Mouse (Mus musculus): ENCODE measurements around the gene Lmo2. TPM values are rescaled to one million over a fixed set of nuclear protein-coding genes. Genes with fewer than 3 reads are reported as not detected.

Gene Lmo2
- total RNA-seq (2017), result 803 and 858 TPM in 2 replicates

DNA sequence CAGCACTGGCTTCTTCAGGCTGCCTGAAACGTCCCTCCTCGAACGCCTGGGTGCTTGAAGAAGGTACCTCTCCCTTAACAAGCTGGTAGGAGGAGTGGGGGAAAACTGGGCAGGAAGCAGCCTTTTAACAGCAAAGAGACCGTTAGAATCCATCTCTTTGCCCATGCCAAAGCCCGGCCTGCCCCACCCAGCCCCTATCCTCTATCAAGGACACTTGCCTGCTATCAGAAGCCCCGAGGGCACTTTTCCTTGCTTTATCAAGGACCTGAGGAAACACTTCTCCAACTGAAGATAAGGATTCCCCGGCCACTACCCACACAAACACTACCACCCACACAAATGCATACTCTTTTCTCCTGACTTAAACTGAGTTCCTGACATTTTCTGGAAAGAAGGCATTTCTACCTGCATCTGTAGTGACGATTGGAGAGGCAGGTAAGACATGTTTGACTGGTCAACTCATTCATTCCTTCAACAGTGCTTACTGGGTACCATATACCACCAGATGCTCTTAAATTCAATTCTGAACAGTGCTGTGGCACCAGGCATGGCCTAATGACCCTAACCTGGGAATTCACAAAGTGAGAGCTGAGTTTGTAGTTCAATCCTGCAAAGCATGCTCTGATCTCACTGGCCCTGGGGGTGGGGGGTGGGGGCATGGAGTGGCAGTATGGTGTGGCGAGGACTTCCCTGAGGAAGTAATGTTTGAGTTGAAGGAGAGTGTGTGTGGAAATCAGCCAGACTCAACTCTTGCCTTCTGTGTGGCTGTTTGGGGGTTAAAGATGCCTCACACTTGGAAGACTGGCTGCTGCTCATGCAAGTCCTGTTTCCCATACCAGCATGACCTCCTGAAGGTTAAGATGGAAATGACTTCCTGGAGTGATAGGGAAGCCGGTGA, at the start of gene Lmo2:
Lmo2 (plus strand) TSS at position 338 of the 898 bp plus-strand sequence.
- ATAC-seq (replicated peaks in 1 of 2; ENCODE audit: insufficient read depth in 1 of 2, low FRiP score in 2 of 2, low TSS enrichment in 1 of 2, low read depth in 1 of 2, poor library complexity in 2 of 2, severe bottlenecking in 2 of 2), result peak in 1 of 2 experiments; percentile 27; a peak in 1 of 4 replicates

DNA sequence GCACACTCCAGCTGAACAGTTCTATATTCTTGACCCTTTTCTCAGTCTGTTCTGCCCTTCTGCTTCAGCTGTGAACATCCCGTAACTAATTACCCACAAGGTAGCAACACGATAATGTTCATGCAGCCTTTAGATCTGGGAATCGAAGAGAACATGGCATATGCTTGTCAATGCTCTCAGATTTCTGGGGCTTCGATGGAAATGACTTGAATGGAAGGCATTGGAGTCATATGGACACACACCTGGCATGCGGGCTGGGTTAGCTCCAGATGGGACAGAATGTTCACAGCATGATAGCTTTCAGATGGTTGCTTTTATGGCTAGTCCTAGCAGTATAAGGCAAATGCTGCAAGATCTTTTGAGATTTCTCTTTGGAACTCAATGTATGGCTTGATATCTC, 47.2 kb upstream of the Lmo2 start:
- no peak for ATAC-seq (replicated peaks in 1 of 2; ENCODE audit: insufficient read depth in 1 of 2, low FRiP score in 2 of 2, low TSS enrichment in 1 of 2, low read depth in 1 of 2, poor library complexity in 2 of 2, severe bottlenecking in 2 of 2)

DNA sequence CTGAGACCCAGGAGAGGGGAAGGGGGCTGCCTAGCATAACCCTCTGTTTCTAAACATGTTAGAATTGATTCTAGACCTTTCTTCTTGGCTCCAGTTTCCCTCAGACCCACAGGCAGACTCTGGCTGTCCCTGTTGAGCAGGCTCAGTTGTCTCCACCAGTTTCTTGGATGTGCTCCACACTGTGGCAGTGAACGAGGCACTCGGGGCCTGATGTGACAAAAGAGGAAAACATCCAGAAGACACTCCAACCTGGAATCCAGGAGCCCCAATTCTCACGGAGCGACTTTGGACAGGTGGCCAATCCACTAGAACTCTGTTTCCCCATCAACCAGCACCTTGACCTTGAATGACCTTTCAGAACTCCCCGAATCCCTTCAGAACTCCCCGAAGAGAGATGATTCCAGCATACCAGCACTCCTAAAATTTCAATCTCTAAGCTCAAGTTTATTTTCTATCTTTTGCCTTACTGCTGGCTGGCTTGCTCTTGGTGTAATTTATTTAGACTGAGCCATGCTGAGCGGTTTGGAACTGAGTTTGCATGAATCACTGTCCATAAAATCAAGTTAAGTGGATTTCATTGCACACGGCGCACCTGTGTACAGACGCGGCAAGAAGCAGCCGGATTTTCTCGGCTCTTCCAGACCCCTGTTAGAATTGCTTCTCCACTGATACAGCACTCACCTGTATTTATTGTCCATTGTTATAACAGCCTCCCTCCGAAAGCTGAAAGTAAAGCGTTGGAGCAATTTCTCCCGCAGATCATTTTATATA, 45.1 kb upstream of the Lmo2 start:
- no peak for ATAC-seq (replicated peaks in 1 of 2; ENCODE audit: insufficient read depth in 1 of 2, low FRiP score in 2 of 2, low TSS enrichment in 1 of 2, low read depth in 1 of 2, poor library complexity in 2 of 2, severe bottlenecking in 2 of 2)

DNA sequence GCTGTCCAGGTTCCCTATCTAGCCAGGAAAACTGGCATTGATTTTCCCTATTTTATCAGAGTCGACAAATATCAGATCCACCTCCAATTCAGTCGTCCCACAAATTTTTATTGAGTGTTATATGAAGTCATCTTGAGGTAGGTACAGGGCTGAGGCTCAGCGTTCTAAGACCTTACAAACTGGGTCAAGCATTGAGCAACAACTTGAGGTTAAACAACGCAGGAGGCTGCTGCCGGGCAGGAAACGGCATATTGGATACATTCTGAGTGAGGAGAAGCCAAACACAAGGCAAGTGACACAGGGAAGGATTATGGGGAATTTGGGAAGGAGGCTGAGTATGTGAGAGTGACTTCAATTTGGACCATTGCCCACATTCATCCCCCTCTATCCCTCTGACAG, 44.5 kb upstream of the Lmo2 start:
- ATAC-seq (replicated peaks in 1 of 2; ENCODE audit: insufficient read depth in 1 of 2, low FRiP score in 2 of 2, low TSS enrichment in 1 of 2, low read depth in 1 of 2, poor library complexity in 2 of 2, severe bottlenecking in 2 of 2), result no peak

DNA sequence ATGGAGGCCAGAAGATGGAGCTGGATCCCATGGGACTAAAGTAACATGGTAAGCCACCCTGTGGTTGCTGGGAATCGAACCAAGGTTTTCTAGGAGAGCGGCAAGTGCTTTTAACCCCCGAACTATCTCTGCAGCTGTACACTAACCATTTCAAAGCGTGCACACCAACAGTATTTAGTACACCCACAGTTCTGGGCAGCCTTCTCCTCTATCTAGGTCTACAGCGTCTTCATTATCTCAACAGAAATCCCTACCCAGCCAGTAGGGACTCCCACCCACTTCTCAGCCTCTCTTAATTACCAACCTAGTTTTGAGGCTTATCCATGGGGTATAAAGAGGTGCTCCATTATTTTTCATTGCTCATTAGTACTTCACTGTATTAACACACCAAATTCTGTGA, 41.7 kb upstream of the Lmo2 start:
- no peak for ATAC-seq (replicated peaks in 1 of 2; ENCODE audit: insufficient read depth in 1 of 2, low FRiP score in 2 of 2, low TSS enrichment in 1 of 2, low read depth in 1 of 2, poor library complexity in 2 of 2, severe bottlenecking in 2 of 2)

- ATAC-seq (replicated peaks in 1 of 2; ENCODE audit: insufficient read depth in 1 of 2, low FRiP score in 2 of 2, low TSS enrichment in 1 of 2, low read depth in 1 of 2, poor library complexity in 2 of 2, severe bottlenecking in 2 of 2), result no peak
Observed at GRCm38 (mm10) chr2:103917375-103917774, 40.4 kb upstream of the Lmo2 start.

- no peak for ATAC-seq (replicated peaks in 1 of 2; ENCODE audit: insufficient read depth in 1 of 2, low FRiP score in 2 of 2, low TSS enrichment in 1 of 2, low read depth in 1 of 2, poor library complexity in 2 of 2, severe bottlenecking in 2 of 2)
Observed at GRCm38 (mm10) chr2:103918375-103918774, 39.4 kb upstream of the Lmo2 start.

DNA sequence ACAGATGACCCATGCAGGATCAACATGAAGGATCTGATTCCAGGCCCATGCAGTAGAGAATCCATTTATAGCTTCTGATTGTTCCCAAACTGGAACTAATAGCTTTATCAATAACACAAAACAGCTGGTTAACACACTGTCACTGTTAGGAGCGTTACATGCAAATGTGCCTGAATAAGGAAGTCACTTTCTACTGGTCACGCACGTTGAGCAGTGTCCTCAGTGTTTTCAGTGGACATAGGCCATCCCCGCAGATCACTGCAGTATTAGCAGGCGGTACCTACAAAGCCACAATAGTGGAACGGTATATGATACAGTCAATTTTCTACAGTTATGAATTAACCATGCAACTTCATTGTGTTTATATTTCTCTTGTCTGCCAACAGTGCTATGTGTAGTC, 38.3 kb upstream of the Lmo2 start:
- ATAC-seq (replicated peaks in 1 of 2; ENCODE audit: insufficient read depth in 1 of 2, low FRiP score in 2 of 2, low TSS enrichment in 1 of 2, low read depth in 1 of 2, poor library complexity in 2 of 2, severe bottlenecking in 2 of 2), result no peak

DNA sequence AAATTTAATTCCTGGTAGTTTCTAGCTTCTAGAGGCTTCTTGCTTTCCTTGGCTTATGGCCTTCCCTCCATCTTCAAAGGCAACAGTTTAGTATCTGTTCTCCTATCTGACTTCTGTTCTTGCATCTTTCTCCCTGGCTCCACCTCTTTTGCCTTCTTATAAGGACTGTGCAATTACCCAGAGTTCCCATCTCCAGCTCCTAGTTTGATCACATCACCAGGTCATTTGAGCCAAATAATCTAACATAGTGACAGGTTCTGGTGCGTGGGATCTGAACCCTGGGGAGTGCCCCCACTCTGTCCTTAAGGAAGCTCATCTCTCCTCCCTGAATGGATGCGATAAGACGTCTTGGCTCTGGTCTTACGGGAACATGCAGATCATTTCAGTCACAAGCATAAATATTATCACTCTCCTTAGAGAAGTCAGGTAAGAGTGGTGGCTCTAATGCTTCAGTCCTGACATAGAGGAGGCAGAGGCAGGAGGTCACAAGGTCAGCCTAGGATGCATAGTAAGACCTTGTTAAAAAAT, 31.1 kb upstream of the Lmo2 start:
- no peak for ATAC-seq (replicated peaks in 1 of 2; ENCODE audit: insufficient read depth in 1 of 2, low FRiP score in 2 of 2, low TSS enrichment in 1 of 2, low read depth in 1 of 2, poor library complexity in 2 of 2, severe bottlenecking in 2 of 2)

DNA sequence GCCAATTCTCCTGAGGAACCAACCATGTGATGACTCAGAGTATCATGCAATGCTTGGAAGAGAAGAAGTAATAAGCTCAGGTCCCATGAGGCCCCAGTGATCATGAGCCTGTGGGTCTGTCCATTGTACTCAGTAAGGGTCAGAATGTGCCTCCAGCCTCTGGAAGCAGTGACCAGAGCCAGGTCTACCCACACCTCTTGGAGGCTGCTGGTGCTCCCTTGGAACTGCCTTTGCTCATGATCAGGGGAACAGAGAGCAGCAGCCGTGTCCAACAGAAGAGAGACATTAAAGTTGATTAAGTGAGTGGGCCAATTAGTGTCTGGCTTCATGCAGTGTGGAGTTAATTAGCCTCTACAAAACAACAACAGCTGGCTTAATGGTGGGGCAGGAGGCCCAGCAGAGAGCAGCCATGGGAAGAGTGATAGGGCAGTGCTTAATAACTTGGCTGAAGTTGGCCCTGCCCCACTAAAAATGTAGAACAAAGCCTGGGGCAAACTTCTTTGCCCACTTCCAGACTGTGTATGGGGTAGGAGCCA, 30.1 kb upstream of the Lmo2 start:
- no peak for ATAC-seq (replicated peaks in 1 of 2; ENCODE audit: insufficient read depth in 1 of 2, low FRiP score in 2 of 2, low TSS enrichment in 1 of 2, low read depth in 1 of 2, poor library complexity in 2 of 2, severe bottlenecking in 2 of 2)

DNA sequence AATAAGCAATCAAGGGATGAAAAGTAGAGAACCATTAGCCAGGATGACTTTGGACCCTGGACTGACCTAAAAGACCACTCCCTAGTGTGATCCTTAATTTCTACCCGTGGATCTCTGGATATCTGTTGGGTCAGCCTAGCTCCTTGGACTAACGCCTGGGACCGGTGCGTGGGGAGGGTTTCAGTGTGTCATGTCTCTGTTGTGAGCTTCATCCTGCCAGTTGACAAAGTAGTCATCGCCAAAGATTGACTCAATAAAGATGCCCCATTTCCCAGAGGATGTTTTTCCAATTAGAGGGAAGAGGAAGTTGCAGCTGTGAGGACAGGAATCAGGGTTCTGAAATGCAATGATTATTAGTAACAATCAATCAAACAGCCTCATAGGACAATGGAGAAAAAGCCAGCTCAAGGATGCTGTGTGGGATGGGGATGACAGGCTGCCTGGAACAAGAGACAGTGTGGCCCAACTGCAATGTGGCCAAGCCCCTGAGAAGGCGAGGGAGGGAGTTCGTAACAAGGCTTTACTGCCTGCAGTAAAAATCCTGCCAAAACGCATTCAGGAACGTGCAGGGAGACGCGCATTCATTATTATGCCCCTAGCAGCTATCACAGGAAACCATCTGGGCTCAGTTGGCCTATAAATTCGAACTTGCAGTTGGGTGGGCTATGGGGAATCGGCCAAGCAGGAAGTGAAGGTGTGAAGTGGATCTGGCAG, 27.3 kb upstream of the Lmo2 start:
- ATAC-seq (replicated peaks in 1 of 2; ENCODE audit: insufficient read depth in 1 of 2, low FRiP score in 2 of 2, low TSS enrichment in 1 of 2, low read depth in 1 of 2, poor library complexity in 2 of 2, severe bottlenecking in 2 of 2), result peak; percentile 40 to 54

DNA sequence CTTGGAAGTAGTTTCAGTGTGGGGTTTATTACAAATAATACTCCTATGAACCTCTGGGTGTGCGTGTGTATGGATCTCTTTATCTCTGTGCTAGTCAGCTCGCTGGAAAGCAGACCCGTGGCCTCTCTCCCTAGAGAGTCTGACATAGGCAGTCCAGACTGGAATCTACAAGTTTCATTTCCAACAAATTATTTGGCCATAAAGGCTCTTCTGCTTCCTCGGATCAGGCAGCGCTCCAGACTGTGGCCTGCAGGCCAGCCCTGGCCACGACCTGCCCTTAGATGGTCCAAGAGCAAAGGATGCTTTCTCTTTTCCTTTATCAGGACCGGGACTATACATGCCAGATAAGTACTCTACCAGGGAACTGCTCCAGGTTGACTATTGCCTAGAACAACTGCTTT, 26.3 kb upstream of the Lmo2 start:
- ATAC-seq (replicated peaks in 1 of 2; ENCODE audit: insufficient read depth in 1 of 2, low FRiP score in 2 of 2, low TSS enrichment in 1 of 2, low read depth in 1 of 2, poor library complexity in 2 of 2, severe bottlenecking in 2 of 2), result no peak

DNA sequence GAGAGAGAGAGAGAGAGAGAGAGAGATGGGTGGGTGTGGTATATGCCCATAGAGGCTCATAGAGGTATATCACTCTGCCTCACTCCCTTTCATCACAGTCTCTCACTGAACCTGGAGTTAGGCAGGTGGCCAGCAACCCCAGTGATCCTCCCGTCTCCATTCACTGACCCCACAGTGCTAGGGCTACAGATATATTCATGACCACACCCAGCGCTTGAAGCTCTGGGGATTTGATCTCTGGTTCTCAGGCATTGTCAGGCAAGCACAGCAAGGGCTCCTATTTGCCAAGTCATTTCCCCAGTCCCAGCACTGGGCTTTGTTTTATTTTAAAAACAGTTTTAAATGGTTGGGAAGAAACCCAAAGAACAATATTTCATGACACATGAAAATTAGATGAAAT, 25.8 kb upstream of the Lmo2 start:
- 0 out of 4 replicates have a peak, but pooled peaks of 1 of the 2 experiments have one; percentile 9 for ATAC-seq (replicated peaks in 1 of 2; ENCODE audit: insufficient read depth in 1 of 2, low FRiP score in 2 of 2, low TSS enrichment in 1 of 2, low read depth in 1 of 2, poor library complexity in 2 of 2, severe bottlenecking in 2 of 2)

GRCm38 (mm10) chr2:103932480-103932879, 25.3 kb upstream of the Lmo2 start:
- ATAC-seq (replicated peaks in 1 of 2; ENCODE audit: insufficient read depth in 1 of 2, low FRiP score in 2 of 2, low TSS enrichment in 1 of 2, low read depth in 1 of 2, poor library complexity in 2 of 2, severe bottlenecking in 2 of 2), result peak; percentile 24 to 29; a peak in 1 of 4 replicates

- no peak for ATAC-seq (replicated peaks in 1 of 2; ENCODE audit: insufficient read depth in 1 of 2, low FRiP score in 2 of 2, low TSS enrichment in 1 of 2, low read depth in 1 of 2, poor library complexity in 2 of 2, severe bottlenecking in 2 of 2)
Observed at GRCm38 (mm10) chr2:103934270-103934669, 23.5 kb upstream of the Lmo2 start.

- peak; percentile 37 to 55 for ATAC-seq (replicated peaks in 1 of 2; ENCODE audit: insufficient read depth in 1 of 2, low FRiP score in 2 of 2, low TSS enrichment in 1 of 2, low read depth in 1 of 2, poor library complexity in 2 of 2, severe bottlenecking in 2 of 2)
Observed at GRCm38 (mm10) chr2:103934670-103935069, 23.1 kb upstream of the Lmo2 start.

- ATAC-seq (replicated peaks in 1 of 2; ENCODE audit: insufficient read depth in 1 of 2, low FRiP score in 2 of 2, low TSS enrichment in 1 of 2, low read depth in 1 of 2, poor library complexity in 2 of 2, severe bottlenecking in 2 of 2), result no peak
Observed at GRCm38 (mm10) chr2:103935691-103936435, 21.9 kb upstream of the Lmo2 start.
